Mouse (Mus musculus): ENCODE data around the gene Eed.

The Eed gene
- long read RNA-seq, experiment 1, transcript Eed-201 (12 exons, 2,067 nt), result major isoform, 27 of 36 reads
- long read RNA-seq, experiment 1, partial matches to known transcripts, result 1 of 36 reads
- long read RNA-seq, experiment 1, other reads (novel, unspliced or antisense), result 7 of 36 reads
- long read RNA-seq, experiment 2, transcript Eed-201 (12 exons, 2,067 nt), result major isoform, 36 of 50 reads
- long read RNA-seq, experiment 2, partial matches to known transcripts, result 3 of 50 reads
- long read RNA-seq, experiment 2, other reads (novel, unspliced or antisense), result 10 of 50 reads

GRCm38 (mm10) chr7:89980485-89981422 is at the start of gene Eed:
Eed (minus strand) TSS chr7:89980983.
- intact Hi-C loops (cut with DNase I), result no loop called here

- intact Hi-C loops (cut with DNase I), result loop anchor here (5.0 kb wide), 1 partner anchor 102 kb away; the partner anchor contains the start of gene Picalm
These were observed 49.0 kb upstream of the Eed start for GRCm38 (mm10) chr7:90029548-90030485.

- intact Hi-C loops (cut with DNase I), result loop anchor here (5.0 kb wide), 1 partner anchor 103 kb away; the partner anchor contains the start of gene Picalm
These were observed 48.2 kb upstream of the Eed start for GRCm38 (mm10) chr7:90028888-90029547.

GRCm38 (mm10) chr7:90024975-90025374 is 44.2 kb upstream of the Eed start:
- intact Hi-C loops (cut with DNase I), result loop anchor here (5.0 kb wide), 1 partner anchor 107 kb away; the partner anchor contains the start of gene Picalm

GRCm38 (mm10) chr7:90022974-90023707 is 42.4 kb upstream of the Eed start:
- intact Hi-C loops (cut with DNase I), result no loop called here

GRCm38 (mm10) chr7:90020331-90020730 is 39.5 kb upstream of the Eed start:
- intact Hi-C loops (cut with DNase I), result no loop called here

GRCm38 (mm10) chr7:90019570-90019969 is 38.8 kb upstream of the Eed start:
- intact Hi-C loops (cut with DNase I), result loop anchor here (5.0 kb wide), 1 partner anchor 133 kb away; no protein-coding TSS in a partner anchor

GRCm38 (mm10) chr7:90016930-90017588 is 36.3 kb upstream of the Eed start:
- intact Hi-C loops (cut with DNase I), result loop anchor here (5.0 kb wide), 1 partner anchor 135 kb away; no protein-coding TSS in a partner anchor

GRCm38 (mm10) chr7:90016459-90016858 is 35.7 kb upstream of the Eed start:
- intact Hi-C loops (cut with DNase I), result loop anchor here (5.0 kb wide), 1 partner anchor 136 kb away; no protein-coding TSS in a partner anchor

GRCm38 (mm10) chr7:90006667-90007653 is 26.2 kb upstream of the Eed start:
- intact Hi-C loops (cut with DNase I), result no loop called here

GRCm38 (mm10) chr7:90004781-90005180 is 24.0 kb upstream of the Eed start:
- intact Hi-C loops (cut with DNase I), result no loop called here

GRCm38 (mm10) chr7:90002375-90002774 is 21.6 kb upstream of the Eed start:
- intact Hi-C loops (cut with DNase I), result no loop called here

GRCm38 (mm10) chr7:89999491-89999890 is 18.7 kb upstream of the Eed start:
- intact Hi-C loops (cut with DNase I), result loop anchor here (5.0 to 10.0 kb wide), 3 partner anchors 153 to 425 kb away; partner anchors contain the start of genes Ccdc83 and Ccdc89

- intact Hi-C loops (cut with DNase I), result loop anchor here (5.0 to 10.0 kb wide), 3 partner anchors 154 to 426 kb away; partner anchors contain the start of genes Ccdc83 and Ccdc89
These were observed 17.8 kb upstream of the Eed start for GRCm38 (mm10) chr7:89998624-89999006.

GRCm38 (mm10) chr7:89998006-89998623 is 17.3 kb upstream of the Eed start:
- intact Hi-C loops (cut with DNase I), result loop anchor here (5.0 to 10.0 kb wide), 3 partner anchors 154 to 427 kb away; partner anchors contain the start of genes Ccdc83 and Ccdc89

GRCm38 (mm10) chr7:89997526-89997925 is 16.7 kb upstream of the Eed start:
- intact Hi-C loops (cut with DNase I), result loop anchor here (5.0 to 10.0 kb wide), 3 partner anchors 155 to 427 kb away; partner anchors contain the start of genes Ccdc83 and Ccdc89

GRCm38 (mm10) chr7:89993091-89993490 is 12.3 kb upstream of the Eed start:
- intact Hi-C loops (cut with DNase I), result loop anchor here (10.0 kb wide), 1 partner anchor 432 kb away; the partner anchor contains the start of gene Ccdc89

All from adrenal gland (tissue).